Mouse (Mus musculus) gastrocnemius, postnatal 25 days (tissue): ENCODE data around the gene Mrps25. TPM values are rescaled to one million over a fixed set of nuclear protein-coding genes. Genes with fewer than 3 reads are reported as not detected.

Experiments
- DNase-seq: peaks from one replicate; pipeline ENCODE4 v3.0.0; 2022
- total RNA-seq, 2 experiments: library from RNA; stranded (reverse); gene quantifications; 1 replicate in 1 of 2; 2 replicates in 1 of 2; pipeline ENCODE4 v1.2.3; 2021

The Mrps25 gene
- total RNA-seq, 2 experiments from 2014 or later: 35.6 to 37.6 TPM

- DNase-seq: no peak
These were observed 56.9 kb downstream of the Mrps25 start for GRCm38 (mm10) chr6:92126861-92127468.

- DNase-seq: no peak
These were observed 59.3 kb downstream of the Mrps25 start for GRCm38 (mm10) chr6:92124547-92124946.

Other genes with a start within 250 kb of the Mrps25 start
- 10 to 100 TPM in 1 of 2 experiments, 1 to 10 TPM in 1; 9.9 to 10.9 TPM for gene Fgd5, start 205.2 kb downstream of the Mrps25 start, total RNA-seq
- gene Nr2c2, start 92.6 kb downstream of the Mrps25 start, total RNA-seq: 10 to 100 TPM; 18.0 to 19.6 TPM
- gene Rbsn, start 30.9 kb upstream of the Mrps25 start, total RNA-seq: 10 to 100 TPM; 10.0 to 12.4 TPM
- not detected for gene Trh, start 60.6 kb upstream of the Mrps25 start, total RNA-seq